Mouse (Mus musculus) cerebellum, adult 2 months (tissue): Measurements from ENCODE around the gene Nfxl1.

Experiments used
- CTCF ChIP-seq: fragments of 200-500 bp; IDR thresholded peaks from 2 replicates; pipeline ENCODE4 v1.5.1; 2011; ENCODE audit warnings: low read depth, mild to moderate bottlenecking, control low read depth, low read length, moderate library complexity, borderline replicate concordance; ENCODE audit not compliant: insufficient read depth
- POLR2A ChIP-seq: fragments of 200-500 bp; IDR thresholded peaks from 2 replicates; pipeline ENCODE4 v1.6.1; 2011; ENCODE audit warnings: low read length, control low read depth, borderline replicate concordance; ENCODE audit not compliant: insufficient read depth

GRCm38 (mm10) chr5:72480456-72480855, 79.0 kb downstream of the Nfxl1 start:
- TF ChIP-seq CTCF = no peak
- no peak for TF ChIP-seq POLR2A
